Mouse (Mus musculus) testis, postnatal 10 days (tissue): ENCODE data around the gene Pou6f1.
"Not testable (repeated sequence)": the region's sequence is repeated elsewhere in the genome, so short reads cannot be mapped to it uniquely, and the experiment has no call there.

ENCODE experiments used
- DNase-seq: peaks from one replicate; pipeline ENCODE4 v3.0.0; 2021; ENCODE audit warnings: low spot score

The Pou6f1 gene

DNA sequence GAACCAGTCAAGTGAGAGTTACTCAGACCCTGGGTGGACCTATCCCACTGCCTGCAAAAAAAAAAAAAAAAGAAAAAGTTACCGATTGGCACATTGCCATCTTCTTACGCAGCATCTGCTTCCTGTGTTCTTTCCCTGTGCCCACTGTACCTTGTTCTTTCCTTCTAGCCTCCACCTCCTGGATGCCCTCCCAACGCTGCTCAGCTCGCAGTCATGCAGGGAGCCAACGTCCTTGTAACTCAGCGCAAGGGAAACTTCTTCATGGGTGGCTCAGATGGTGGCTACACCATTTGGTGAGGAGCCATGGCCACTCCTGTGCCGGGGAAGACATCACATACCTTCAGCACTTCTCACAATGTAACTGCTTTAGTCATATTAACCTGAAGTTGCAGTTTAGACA is 19.4 kb upstream of the Pou6f1 start:
- DNase-seq: no peak

DNA sequence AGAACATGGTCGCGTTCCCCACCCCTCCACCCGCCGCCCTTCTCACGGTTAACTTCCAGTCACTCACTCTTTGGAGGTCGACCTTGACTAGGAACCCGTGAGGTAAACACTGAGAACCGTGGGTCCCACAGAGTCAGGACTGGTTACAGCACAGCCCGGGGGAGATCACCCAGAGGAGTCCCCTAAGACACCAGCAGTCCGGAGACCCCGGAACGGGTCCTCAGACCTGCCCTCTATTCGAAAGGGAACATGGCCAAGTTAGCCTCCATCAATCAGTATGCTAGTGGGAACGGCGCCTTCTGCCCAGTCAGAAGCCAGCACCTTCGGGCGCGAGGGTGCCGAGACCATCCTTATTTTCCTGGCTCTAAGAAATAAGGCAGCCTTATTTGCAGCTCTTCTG is 16.4 kb upstream of the Pou6f1 start:
- peak; percentile 64 for DNase-seq

GRCm38 (mm10) chr15:100615825-100616220 is 16.0 kb upstream of the Pou6f1 start:
- DNase-seq: peak; percentile 96

GRCm38 (mm10) chr15:100614996-100615824 is 15.4 kb upstream of the Pou6f1 start, which contains the start of gene Dazap2:
TSS of gene Dazap2 (plus strand) at chr15:100615349.
- peak; percentile 100 for DNase-seq

GRCm38 (mm10) chr15:100614218-100614995 is 14.6 kb upstream of the Pou6f1 start:
- peak; percentile 85 for DNase-seq

DNA sequence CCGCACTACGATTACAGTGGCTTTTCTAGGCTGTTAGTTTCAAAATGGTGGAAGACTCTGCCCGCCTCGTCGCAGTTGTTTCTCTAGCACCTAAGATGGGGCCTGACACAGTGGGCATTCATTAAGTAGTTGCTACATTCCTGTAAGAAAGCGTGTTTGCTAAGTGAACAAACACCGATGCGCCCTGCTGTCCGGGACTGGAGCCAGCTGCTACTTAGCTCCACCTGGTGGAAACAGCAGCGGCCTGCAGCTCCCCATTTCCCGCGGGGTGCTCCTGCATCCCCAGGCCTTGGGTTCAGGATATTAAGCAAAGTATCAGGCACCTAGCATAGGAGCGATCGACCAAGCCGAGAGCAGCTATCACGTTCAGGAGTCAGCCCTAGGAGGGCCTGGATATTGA is 13.8 kb upstream of the Pou6f1 start:
- peak; percentile 86 for DNase-seq

GRCm38 (mm10) chr15:100612432-100612831 is 12.6 kb upstream of the Pou6f1 start:
- DNase-seq: peak; percentile 63

- DNase-seq: no peak
These were observed 12.2 kb upstream of the Pou6f1 start for GRCm38 (mm10) chr15:100611951-100612350.

GRCm38 (mm10) chr15:100606677-100607076 is 6.9 kb upstream of the Pou6f1 start:
- not testable (repeated sequence) for DNase-seq

- DNase-seq: no peak
These were observed 1.9 kb upstream of the Pou6f1 start for GRCm38 (mm10) chr15:100601669-100602068.

DNA sequence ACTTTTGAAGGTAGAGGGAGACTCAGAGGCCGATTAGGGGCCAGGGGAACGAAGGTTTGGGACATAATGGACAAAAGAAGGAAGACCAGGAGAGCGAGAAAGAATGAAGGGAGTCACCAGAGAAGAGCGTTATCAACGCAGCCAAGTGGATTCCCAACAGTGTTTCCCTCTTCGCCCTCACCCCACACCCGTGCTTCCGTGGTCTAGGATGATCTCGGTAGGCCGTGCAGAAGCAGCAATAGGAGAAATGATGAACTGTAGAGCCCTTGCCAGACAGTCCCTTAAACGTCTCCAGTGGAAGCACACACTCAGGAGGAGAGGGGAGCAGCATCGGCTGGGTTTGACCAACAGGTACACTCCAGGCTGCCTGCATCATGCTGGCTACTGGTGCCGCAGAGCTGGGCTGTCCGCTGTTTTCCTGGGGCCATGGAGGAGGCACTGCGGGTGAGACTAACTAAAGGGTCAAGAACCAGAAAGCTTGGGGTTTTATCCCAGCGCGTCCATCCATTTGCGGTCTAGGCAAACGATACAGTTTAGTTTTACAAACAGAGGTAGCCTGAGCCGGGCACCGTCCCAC is 1.0 kb upstream of the Pou6f1 start:
- no peak for DNase-seq

- DNase-seq: peak; percentile 87
These were observed 387 bp upstream of the Pou6f1 start for GRCm38 (mm10) chr15:100600047-100600695.

- DNase-seq: no peak
These were observed 905 bp downstream of the Pou6f1 start for GRCm38 (mm10) chr15:100598883-100599275.

- no peak for DNase-seq
These were observed 1.4 kb downstream of the Pou6f1 start for GRCm38 (mm10) chr15:100598287-100598882.

- DNase-seq: no peak
These were observed 7.0 kb downstream of the Pou6f1 start for GRCm38 (mm10) chr15:100592817-100593216.

- DNase-seq: no peak
These were observed 9.3 kb downstream of the Pou6f1 start for GRCm38 (mm10) chr15:100590436-100590835.

GRCm38 (mm10) chr15:100588297-100588696 is 11.5 kb downstream of the Pou6f1 start:
- no peak for DNase-seq

DNA sequence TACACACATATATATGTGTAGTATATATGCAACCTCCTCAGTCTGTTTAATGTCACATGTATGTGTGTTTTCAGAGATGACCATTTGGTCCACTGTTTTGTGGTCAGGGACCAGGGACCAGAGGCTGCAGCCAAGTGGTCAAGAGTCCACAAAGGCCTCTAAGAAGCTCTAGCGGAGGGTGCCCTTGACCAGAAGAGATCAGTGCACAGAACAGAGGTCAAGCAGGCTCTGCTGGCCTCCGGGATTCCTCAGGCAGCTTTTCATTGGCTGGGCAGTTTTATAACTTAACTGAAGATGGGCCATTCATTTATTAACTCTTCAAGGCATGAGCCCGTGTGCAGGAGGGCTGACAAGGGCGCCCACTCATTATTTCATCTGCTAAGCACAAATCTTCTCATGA is 12.6 kb downstream of the Pou6f1 start:
- no peak for DNase-seq

- DNase-seq: no peak
These were observed 13.9 kb downstream of the Pou6f1 start for GRCm38 (mm10) chr15:100585931-100586330.

DNA sequence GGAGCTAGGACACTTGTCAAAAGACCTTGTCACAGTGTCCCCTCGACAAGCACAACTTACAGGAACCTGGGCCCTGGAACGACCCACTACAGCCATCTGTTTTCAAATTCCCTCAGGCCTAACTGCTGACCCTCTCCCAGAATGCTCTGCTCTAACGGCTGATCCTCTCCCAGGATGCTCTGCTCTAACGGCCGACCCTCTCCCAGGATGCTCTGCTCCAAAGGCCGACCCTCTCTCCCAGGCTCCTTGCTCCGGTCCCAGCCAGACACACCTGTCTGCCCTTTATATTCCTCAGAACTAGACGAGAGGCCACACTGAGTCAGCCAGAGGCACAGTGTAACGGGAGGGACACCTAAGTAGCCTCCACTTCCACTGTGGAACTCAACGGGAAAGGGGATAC is 19.7 kb downstream of the Pou6f1 start:
- DNase-seq: no peak

DNA sequence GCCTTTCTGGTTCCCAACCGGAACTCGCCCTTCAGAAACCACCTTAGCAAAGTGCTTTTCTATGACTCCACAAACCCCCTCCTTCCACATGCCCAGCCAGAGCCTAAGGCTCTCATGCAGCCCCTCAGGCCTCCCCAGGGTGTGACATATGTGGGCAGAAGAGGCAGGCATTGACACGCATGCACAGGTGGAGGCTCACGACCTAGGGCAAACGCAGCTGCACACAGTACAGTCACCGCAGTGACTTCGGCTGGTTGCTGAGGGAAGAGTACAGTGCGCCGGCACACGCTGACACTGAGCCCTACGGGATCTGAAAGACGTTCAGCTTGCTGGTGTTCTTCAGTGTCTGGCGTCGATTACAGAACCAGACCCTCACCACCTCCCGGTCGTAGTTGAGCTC is 21.8 kb downstream of the Pou6f1 start:
- DNase-seq: no peak

DNA sequence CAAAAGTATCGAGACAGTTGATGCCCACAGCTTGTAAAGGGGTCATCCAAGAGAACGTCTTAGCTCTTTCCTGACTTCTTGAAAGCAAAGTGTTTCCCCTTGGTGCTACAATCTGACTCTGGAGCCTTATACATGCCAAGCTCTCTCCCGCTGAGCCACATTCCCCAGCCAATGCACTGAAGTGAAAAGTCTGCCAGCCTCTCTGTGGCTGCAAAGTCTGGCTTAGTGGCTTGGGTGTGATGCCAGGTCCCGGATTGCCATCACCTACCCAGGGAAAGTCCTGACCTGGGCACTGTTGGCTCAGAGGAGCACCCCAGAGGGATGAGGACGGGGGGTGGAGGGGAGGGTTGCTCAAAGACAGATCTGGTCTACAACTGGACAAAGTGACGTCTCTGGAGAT is 23.0 kb downstream of the Pou6f1 start:
- DNase-seq: no peak
